Mouse (Mus musculus) fibroblast of lung, adult 2 months (primary cell): Measurements from ENCODE around the gene Xlr5b.
"Not testable (repeated sequence)": the region's sequence is repeated elsewhere in the genome, so short reads cannot be mapped to it uniquely, and the experiment has no call there.

ENCODE experiments used
- DNase-seq: peaks from one replicate; pipeline ENCODE4 v3.0.0-alpha.2; 2011; ENCODE audit warnings: low read depth

The Xlr5b gene

GRCm38 (mm10) chrX:73148496-73148895 lies at the start of gene Xlr5b:
Xlr5b (plus strand) TSS chrX:73148796.
- DNase-seq = not testable (repeated sequence)

GRCm38 (mm10) chrX:73116747-73117146 lies 31.8 kb upstream of the Xlr5b start, which contains the start of gene Gm14685:
Gm14685 (plus strand) TSS chrX:73117047.
- not testable (repeated sequence) for DNase-seq

GRCm38 (mm10) chrX:73122859-73123829 lies 25.5 kb upstream of the Xlr5b start:
- not testable (repeated sequence) for DNase-seq

- not testable (repeated sequence) for DNase-seq
Measured at GRCm38 (mm10) chrX:73143218-73143618, 5.4 kb upstream of the Xlr5b start.

- not testable (repeated sequence) for DNase-seq
Measured at GRCm38 (mm10) chrX:73149350-73149749, 754 bp downstream of the Xlr5b start, which contains the start of gene DXBay18. DXBay18 (minus strand) TSS chrX:73149450.

- DNase-seq = not testable (repeated sequence)
Measured at GRCm38 (mm10) chrX:73176889-73177288, 28.3 kb downstream of the Xlr5b start, which contains the start of gene Spin2d. Spin2d (minus strand) TSS chrX:73176989.

GRCm38 (mm10) chrX:73191934-73192333 lies 43.3 kb downstream of the Xlr5b start, which contains the start of gene Xlr3b:
Xlr3b (plus strand) TSS chrX:73192207.
- peak; percentile 23 for DNase-seq
